Mouse (Mus musculus) MEL (cell line): ENCODE data around the gene Cspg5. TPM values are rescaled to one million over a fixed set of nuclear protein-coding genes. Genes with fewer than 3 reads are reported as not detected.

Experiments
- DNase-seq: peaks from one replicate; pipeline ENCODE4 v3.0.0; 2011; ENCODE audit warnings: low read depth, low spot score
- H3K27ac ChIP-seq: 2 replicates; pipeline ENCODE4 v1.5.1; 2012; ENCODE audit warnings: low read depth, mild to moderate bottlenecking, control low read depth, low read length, moderate library complexity; ENCODE audit not compliant: control insufficient read depth
- H3K27me3 ChIP-seq, 2 experiments: fragments of 150-350 bp in 1 of 2; sonication (generic) in 1 of 2; 2 replicates each; pipeline ENCODE4 v1.6.1; 2012; ENCODE audit warnings: low read length in 2 of 2, mild to moderate bottlenecking in 2 of 2, improper control_type of control experiment in 1 of 2, moderate library complexity in 1 of 2; ENCODE audit not compliant: insufficient read depth in 2 of 2, control insufficient read depth in 1 of 2
- H3K36me3 ChIP-seq, 2 experiments: 2 replicates each; pipeline ENCODE4 v1.6.1; 2012 to 2014; ENCODE audit warnings: low read length in 2 of 2, improper control_type of control experiment in 1 of 2, inconsistent platforms in 1 of 2, mild to moderate bottlenecking in 1 of 2; ENCODE audit not compliant: insufficient read depth in 2 of 2, control insufficient read depth in 1 of 2
- H3K4me1 ChIP-seq, 2 experiments: fragments of 150-350 bp in 1 of 2; sonication (generic) in 1 of 2; 2 replicates each; pipeline ENCODE4 v1.6.1; 2012; ENCODE audit warnings: low read length in 2 of 2, improper control_type of control experiment in 1 of 2, mild to moderate bottlenecking in 1 of 2; ENCODE audit not compliant: insufficient read depth in 2 of 2, control insufficient read depth in 1 of 2
- H3K4me3 ChIP-seq, 2 experiments: fragments of 150-350 bp in 1 of 2; sonication (generic) in 1 of 2; 2 replicates each; pipeline ENCODE4 v1.5.1; 2012; ENCODE audit warnings: low read depth in 2 of 2, low read length in 2 of 2, mild to moderate bottlenecking in 2 of 2, moderate library complexity in 2 of 2, control low read depth in 1 of 2, improper control_type of control experiment in 1 of 2; ENCODE audit not compliant: control insufficient read depth in 1 of 2, insufficient read depth in 1 of 2
- H3K79me2 ChIP-seq: 2 replicates; pipeline ENCODE4 v1.6.1; 2012; ENCODE audit warnings: mild to moderate bottlenecking, low read length, moderate library complexity; ENCODE audit not compliant: control insufficient read depth, poor library complexity, insufficient read depth
- H3K9ac ChIP-seq: 2 replicates; pipeline ENCODE4 v1.6.1; 2012; ENCODE audit warnings: low read depth, mild to moderate bottlenecking, control low read depth, low read length, moderate library complexity; ENCODE audit not compliant: control insufficient read depth, poor library complexity, severe bottlenecking
- H3K9me3 ChIP-seq: fragments of 150-350 bp; sonication (generic); replicated peaks from 2 replicates; pipeline ENCODE4 v1.6.1; 2012; ENCODE audit warnings: mild to moderate bottlenecking, low read length, improper control_type of control experiment, moderate library complexity; ENCODE audit not compliant: insufficient read depth
- CHD2 ChIP-seq: IDR thresholded peaks from 2 replicates; pipeline ENCODE4 v1.6.1; 2011; ENCODE audit warnings: low read length, improper control_type of control experiment
- CTCF ChIP-seq, 3 experiments: IDR thresholded peaks in 2 of 3; conservative IDR thresholded peaks in 1 of 3; 2 replicates each; pipeline ENCODE4 v1.5.1; 2011 to 2012; ENCODE audit warnings: low read length in 3 of 3, low read depth in 2 of 3, mild to moderate bottlenecking in 2 of 3, improper control_type of control experiment in 1 of 3, inconsistent platforms in 1 of 3, mixed read lengths in 1 of 3, moderate library complexity in 1 of 3; ENCODE audit not compliant: control insufficient read depth in 1 of 3, insufficient read depth in 1 of 3, poor library complexity in 1 of 3, severe bottlenecking in 1 of 3
- ELF1 ChIP-seq: IDR thresholded peaks from 2 replicates; pipeline ENCODE4 v1.6.1; 2014; ENCODE audit warnings: low read depth, mild to moderate bottlenecking, inconsistent platforms, low read length, improper control_type of control experiment, moderate library complexity
- EP300 ChIP-seq, 2 experiments: IDR thresholded peaks; 2 replicates each; pipeline ENCODE4 v1.6.1; 2011; ENCODE audit warnings: improper control_type of control experiment in 2 of 2, low read length in 2 of 2, low read depth in 1 of 2, mild to moderate bottlenecking in 1 of 2
- GATA1 ChIP-seq: IDR thresholded peaks from 2 replicates; pipeline ENCODE4 v1.6.1; 2011; ENCODE audit warnings: low read depth, low read length, improper control_type of control experiment
- MAFK ChIP-seq: IDR thresholded peaks from 2 replicates; pipeline ENCODE4 v1.6.1; 2011; ENCODE audit warnings: low read depth, mild to moderate bottlenecking, low read length, improper control_type of control experiment, borderline replicate concordance
- MAZ ChIP-seq: IDR thresholded peaks from 2 replicates; pipeline ENCODE4 v1.6.1; 2012; ENCODE audit warnings: low read depth, mild to moderate bottlenecking, inconsistent platforms, low read length, improper control_type of control experiment
- MEF2A ChIP-seq: IDR thresholded peaks from 2 replicates; pipeline ENCODE4 v1.6.1; 2014; ENCODE audit warnings: low read depth, mild to moderate bottlenecking, inconsistent platforms, low read length, improper control_type of control experiment; ENCODE audit not compliant: poor library complexity, insufficient replicate concordance, severe bottlenecking; ENCODE audit errors: extremely low read depth
- MXI1 ChIP-seq: IDR thresholded peaks from 2 replicates; pipeline ENCODE4 v1.6.1; 2011; ENCODE audit warnings: mild to moderate bottlenecking, low read depth, low read length, improper control_type of control experiment
- MYC ChIP-seq: IDR thresholded peaks from 2 replicates; pipeline ENCODE4 v1.6.1; 2011; ENCODE audit warnings: low read depth, mild to moderate bottlenecking, low read length, improper control_type of control experiment, moderate library complexity
- NRF1 ChIP-seq: IDR thresholded peaks from 2 replicates; pipeline ENCODE4 v1.6.1; 2014; ENCODE audit warnings: low read depth, mild to moderate bottlenecking, inconsistent platforms, low read length, improper control_type of control experiment, moderate library complexity; ENCODE audit not compliant: poor library complexity, insufficient read depth, severe bottlenecking
- TAL1 ChIP-seq: IDR thresholded peaks from 2 replicates; pipeline ENCODE4 v1.6.1; 2012; ENCODE audit warnings: mild to moderate bottlenecking, inconsistent platforms, low read length, moderate library complexity, mixed read lengths
- TBP ChIP-seq: IDR thresholded peaks from 2 replicates; pipeline ENCODE4 v1.8.0; 2011; ENCODE audit warnings: low read depth, low read length, improper control_type of control experiment
- TCF12 ChIP-seq: IDR thresholded peaks from 2 replicates; pipeline ENCODE4 v1.6.1; 2014; ENCODE audit warnings: low read depth, mild to moderate bottlenecking, inconsistent platforms, low read length, improper control_type of control experiment, moderate library complexity
- UBTF ChIP-seq: IDR thresholded peaks from 2 replicates; pipeline ENCODE4 v1.6.1; 2012; ENCODE audit warnings: low read depth, mild to moderate bottlenecking, inconsistent platforms, low read length, improper control_type of control experiment, moderate library complexity, borderline replicate concordance; ENCODE audit not compliant: insufficient read depth
- ZKSCAN1 ChIP-seq: IDR thresholded peaks from 2 replicates; pipeline ENCODE4 v1.6.1; 2012; ENCODE audit warnings: low read depth, mild to moderate bottlenecking, inconsistent platforms, low read length, improper control_type of control experiment, moderate library complexity
- polyA plus RNA-seq, 2 experiments: library from polyadenylated mRNA; stranded (reverse) in 1 of 2; unstranded in 1 of 2; fragments of >175 nt in 1 of 2; fragments of >200 nt in 1 of 2; gene quantifications; 2 replicates each; pipeline versions ENCODE4 v1.2.1 to v1.2.4; 2012; ENCODE audit warnings: low replicate concordance in 2 of 2, low read depth in 1 of 2; ENCODE audit not compliant: insufficient read length in 2 of 2, insufficient read depth in 1 of 2, missing spikeins in 1 of 2
- total RNA-seq: library from RNA; depleted of rRNA; stranded (reverse); fragments of 300-350 nt; gene quantifications from 2 replicates; pipeline ENCODE4 v1.2.3, GENCODE M21; 2012

Gene Cspg5
- total and polyA plus RNA-seq, 3 experiments = 0.65 to 1.0 TPM; not detected in 1

DNA sequence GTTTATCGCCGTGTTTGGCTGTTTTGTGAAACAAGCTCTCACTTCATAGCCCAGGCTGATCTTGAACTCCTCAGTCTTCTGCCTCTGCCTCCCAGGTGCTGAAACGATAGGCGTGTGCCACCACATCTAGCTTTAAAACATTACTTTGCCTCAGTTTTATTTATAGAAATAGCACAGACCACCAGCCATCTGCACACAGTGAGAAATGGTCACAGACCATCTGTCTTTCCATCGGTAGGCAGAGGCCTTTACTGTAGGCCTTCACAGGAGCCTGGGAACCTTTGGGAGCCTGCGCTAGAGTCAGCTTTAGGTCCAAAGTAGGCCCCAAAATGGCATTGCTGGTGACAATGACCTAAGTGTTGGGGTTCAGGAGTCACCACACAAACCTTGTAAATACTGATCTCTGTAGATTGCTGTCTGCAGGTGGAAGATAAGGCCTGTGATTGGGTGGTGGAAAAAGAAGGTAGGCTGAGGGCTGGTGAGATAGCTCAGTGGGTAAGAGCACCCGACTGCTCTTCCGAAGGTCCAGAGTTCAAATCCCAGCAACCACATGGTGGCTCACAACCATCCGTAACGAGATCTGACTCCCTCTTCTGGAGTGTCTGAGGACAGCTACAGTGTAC is 40.6 kb downstream of the Cspg5 start:
- Histone ChIP-seq H3K27ac (no peak overlapping the region), H3K27me3 (no peaks in the 10 kb centered on the region), H3K4me1 (no peaks in the 10 kb centered on the region), H3K79me2 (no peaks in the 10 kb centered on the region)
- TF ChIP-seq MAFK (no peak), CTCF (IDR thresholded peaks at IDR 0.05 in 2 of 3, conservative IDR thresholded peaks at IDR 0.05 in 1 of 3; ENCODE audit: control insufficient read depth in 1 of 3, insufficient read depth in 1 of 3, low read depth in 2 of 3, low read length in 3 of 3, poor library complexity in 1 of 3, severe bottlenecking in 1 of 3) (no peak), UBTF (no peak), EP300 (IDR thresholded peaks at IDR 0.05; ENCODE audit: low read depth in 1 of 2, low read length in 2 of 2) (no peak), ELF1 (no peak), ZKSCAN1 (no peak), TBP (peak; percentile 55; the same call in 1 of the 2 replicates)
- TF ChIP-seq, all 39 proteins: peak for 1
- Histone ChIP-seq H3K9ac (no peak overlapping the region), H3K36me3 (no peaks in the 10 kb centered on the region), H3K9me3 (no peaks in the 10 kb centered on the region), H3K4me3 (no peak overlapping the region)
- DNase-seq = no peak

DNA sequence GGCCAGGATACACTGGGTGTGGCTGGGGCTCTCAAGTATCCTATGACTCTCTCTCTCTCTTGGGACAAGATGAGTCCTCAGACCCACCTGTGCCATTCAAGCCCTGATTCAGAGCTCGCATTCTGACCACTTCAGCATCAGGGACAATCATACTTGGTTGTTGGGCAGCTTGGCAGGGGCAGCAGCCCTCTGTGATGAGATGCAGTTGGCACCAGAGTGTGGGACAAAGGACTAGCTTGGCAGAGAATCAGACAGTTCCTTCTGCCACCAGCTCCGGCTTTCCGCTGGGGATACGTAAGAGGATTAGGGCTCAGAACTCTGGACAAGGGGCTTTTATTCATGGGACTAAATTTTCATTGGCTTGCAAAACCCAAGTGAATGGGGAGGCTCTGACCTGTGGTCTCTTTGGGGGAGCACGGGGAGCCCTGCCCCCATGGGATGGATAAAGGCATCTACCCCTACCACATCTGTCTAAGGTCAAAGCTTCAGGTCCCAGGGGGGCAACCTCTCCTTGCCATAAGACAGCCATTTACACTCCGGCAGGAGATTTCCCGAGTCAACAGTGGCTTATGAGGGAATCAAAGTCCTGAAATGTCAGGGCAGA is 43.8 kb downstream of the Cspg5 start:
- H3K79me2 ChIP-seq = no peaks in the 10 kb centered on the region
- DNase-seq = no peak
- H3K9me3 ChIP-seq = no peaks in the 10 kb centered on the region
- no peaks in the 10 kb centered on the region for H3K4me1 ChIP-seq
- no peak overlapping the region for H3K9ac ChIP-seq
- H3K4me3 ChIP-seq = no peak overlapping the region
- no peaks in the 10 kb centered on the region for H3K27me3 ChIP-seq
- TF ChIP-seq MXI1 = no peak
- no peak for TF ChIP-seq TAL1
- no peaks in the 10 kb centered on the region for H3K36me3 ChIP-seq
- H3K27ac ChIP-seq = no peak overlapping the region

- Histone ChIP-seq H3K27me3 (no peaks in the 10 kb centered on the region), H3K9me3 (no peaks in the 10 kb centered on the region), H3K36me3 (no peaks in the 10 kb centered on the region), H3K9ac (no peak overlapping the region), H3K27ac (no peak overlapping the region), H3K4me1 (no peaks in the 10 kb centered on the region; a peak in 1 of 4 replicates), H3K79me2 (no peaks in the 10 kb centered on the region), H3K4me3 (no peak overlapping the region)
- DNase-seq = no peak
- TF ChIP-seq NRF1 = no peak
- TF ChIP-seq CHD2 = no peak
- TF ChIP-seq MAZ = no peak
- no peak for TF ChIP-seq MEF2A
- no peak for TF ChIP-seq MYC
- no peak for TF ChIP-seq TCF12
- TF ChIP-seq ZKSCAN1 = no peak
- no peak for TF ChIP-seq CTCF (IDR thresholded peaks at IDR 0.05 in 2 of 3, conservative IDR thresholded peaks at IDR 0.05 in 1 of 3; ENCODE audit: control insufficient read depth in 1 of 3, insufficient read depth in 1 of 3, low read depth in 2 of 3, low read length in 3 of 3, poor library complexity in 1 of 3, severe bottlenecking in 1 of 3)
- no peak for TF ChIP-seq GATA1
These were observed 49.7 kb downstream of the Cspg5 start for GRCm38 (mm10) chr9:110293254-110293718.
